Mouse (Mus musculus): ENCODE measurements at regions not wholly inside any gene's neighbourhood (a gene's known extent, or its start where the extent isn't known, plus 50 kb on each side); places are given as distances from the start of the nearest gene placed in this dataset.

- TF ChIP-seq POLR2A (IDR thresholded peaks at IDR 0.05; ENCODE audit: borderline replicate concordance, insufficient read depth, low read length), result no peak
- no peak for TF ChIP-seq CTCF (IDR thresholded peaks at IDR 0.05; ENCODE audit: borderline replicate concordance, insufficient read depth, low read depth, low read length)
These were observed 78.3 kb upstream of the Tet2 start for GRCm38 (mm10) chr3:133623201-133623744.
